Mouse (Mus musculus): ENCODE measurements around the gene Adprhl2. TPM values are rescaled to one million over a fixed set of nuclear protein-coding genes. Genes with fewer than 3 reads are reported as not detected.

The Adprhl2 gene
- polyA plus RNA-seq, 1 experiment from 2014 or later: 37.4 TPM

DNA sequence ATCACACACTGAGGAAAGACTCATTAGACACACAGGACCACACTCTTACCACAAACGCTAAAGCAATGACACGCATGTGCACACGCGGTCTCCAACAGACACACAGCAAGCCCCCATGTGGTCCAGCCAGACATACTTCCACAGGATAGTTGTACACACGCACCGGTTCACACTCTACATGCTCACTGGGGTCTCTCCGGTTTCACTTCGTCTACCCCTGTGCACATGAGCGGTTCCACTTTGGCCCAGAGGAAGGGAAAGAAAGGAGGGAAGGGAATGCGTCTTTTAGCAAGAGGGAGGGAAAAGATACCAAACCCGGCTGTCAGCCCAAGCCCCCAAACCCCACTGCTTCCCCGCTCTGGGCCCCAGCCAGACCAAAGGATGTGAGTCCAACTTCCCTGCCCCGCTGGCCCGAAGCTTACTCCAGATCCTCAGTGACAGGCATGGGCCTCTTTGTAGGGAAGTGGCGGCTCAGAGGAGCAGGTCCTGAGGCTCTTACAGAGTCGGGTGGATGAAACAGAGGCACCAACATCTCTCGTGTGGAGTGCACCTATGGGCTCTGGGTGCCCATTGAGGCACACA is 33.3 kb downstream of the Adprhl2 start:
- no peak for ATAC-seq (ENCODE audit: insufficient number of reproducible peaks, low FRiP score)
- Histone ChIP-seq H3K9ac (no peak overlapping the region), H3K27me3 (replicated peaks) (peaks cover 80% of the 10 kb centered on the region)

DNA sequence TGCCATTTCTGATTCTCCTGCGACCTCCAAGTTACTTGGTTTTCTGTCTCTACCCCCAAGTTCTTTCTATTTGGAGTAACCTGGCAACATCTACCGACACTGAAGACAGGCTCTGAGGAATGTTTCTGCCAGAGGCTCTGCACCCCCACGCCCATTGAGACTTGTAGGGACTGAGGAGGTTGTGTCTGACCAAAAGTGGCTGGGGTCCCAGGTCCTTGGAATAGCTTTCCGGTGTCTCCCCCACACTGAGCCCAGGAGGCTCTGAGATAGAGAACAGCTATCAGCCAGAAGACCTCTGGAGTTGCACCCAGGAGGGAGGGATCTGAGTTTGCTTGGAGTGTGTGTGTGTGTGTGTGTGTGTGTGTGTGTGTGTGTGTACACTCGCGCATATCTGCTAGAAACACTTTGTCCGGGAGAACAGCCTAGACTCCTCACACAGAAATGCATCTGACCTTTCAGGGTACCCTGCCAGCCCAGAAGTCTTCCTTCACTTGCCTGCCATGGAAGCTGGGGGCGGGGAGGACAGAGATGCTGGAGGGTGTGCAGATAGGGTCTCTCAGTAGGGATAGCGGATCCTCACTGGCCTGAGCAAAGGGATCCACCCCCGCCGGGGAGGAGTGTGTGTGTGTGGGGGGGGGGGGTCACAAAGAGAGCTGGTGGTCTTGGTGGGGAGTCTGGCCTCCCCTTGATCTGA is 34.1 kb downstream of the Adprhl2 start:
- Histone ChIP-seq H3K9ac (no peak overlapping the region), H3K36me3 (no peaks in the 10 kb centered on the region), H3K4me2 (peak overlapping the region; percentile 72), H3K27me3 (replicated peaks) (peaks cover 83% of the 10 kb centered on the region), H3K9me3 (replicated peaks) (peaks cover 6% of the 10 kb centered on the region), H3K4me3 (peak overlapping the region; percentile 45; the same call in 1 of the 2 replicates), H3K27ac (ENCODE audit: poor library complexity, severe bottlenecking) (no peak overlapping the region), H3K4me1 (replicated peaks) (peaks cover 24% of the 10 kb centered on the region)
- no peak for ATAC-seq (ENCODE audit: insufficient number of reproducible peaks, low FRiP score)
- WGBS: 27% methylated on average over 11 of the region's 11 CpGs

More for the DNA sequence above, 33.3 kb downstream of the Adprhl2 start:
- Histone ChIP-seq H3K4me2 (peak overlapping the region; percentile 72), H3K4me1 (replicated peaks) (peaks cover 24% of the 10 kb centered on the region), H3K27ac (ENCODE audit: poor library complexity, severe bottlenecking) (no peak overlapping the region), H3K9me3 (replicated peaks) (peaks cover 6% of the 10 kb centered on the region), H3K4me3 (0 out of 2 replicates have a peak overlapping the region, but pooled peaks have one; percentile 8), H3K36me3 (no peaks in the 10 kb centered on the region)
- WGBS: 27% methylated on average over 17 of the region's 17 CpGs

DNA sequence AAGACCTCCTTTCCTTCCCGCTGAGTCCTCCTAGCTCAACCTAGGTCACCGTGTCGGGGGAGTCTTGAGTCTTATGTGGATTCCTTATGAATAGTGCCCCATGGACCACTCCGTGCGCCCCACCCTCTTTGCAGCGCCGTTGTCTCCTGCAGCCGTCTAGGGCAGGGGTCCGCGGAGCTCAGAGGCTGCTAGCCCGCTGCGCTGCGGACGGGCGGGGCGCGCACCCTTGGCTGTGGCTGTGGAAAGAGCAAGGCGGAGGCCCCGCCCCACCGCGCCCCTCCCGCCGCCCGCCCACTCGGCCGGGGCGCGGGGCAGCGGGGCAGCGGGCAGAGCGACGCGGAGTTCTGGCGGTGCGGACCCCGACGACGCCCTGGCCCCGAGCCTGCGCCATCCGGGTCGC is 35.0 kb downstream of the Adprhl2 start, which contains the start of gene Col8a2:
TSS of gene Col8a2 (plus strand) at position 302 of the 400 bp plus-strand sequence.
- peak; percentile 71 for ATAC-seq (ENCODE audit: insufficient number of reproducible peaks, low FRiP score)
- H3K27me3 ChIP-seq (replicated peaks): peaks cover 84% of the 10 kb centered on the region
- peak within 1 kb of the TSS; percentile 60 for H3K9ac ChIP-seq
- H3K4me1 ChIP-seq (replicated peaks): peaks cover 24% of the 10 kb centered on the region
- H3K4me3 ChIP-seq: peak within 1 kb of the TSS; percentile 45
- H3K4me2 ChIP-seq: peak within 1 kb of the TSS; percentile 72
- no peaks in the 10 kb centered on the region for H3K36me3 ChIP-seq
- no peak within 1 kb of the TSS for H3K27ac ChIP-seq (ENCODE audit: poor library complexity, severe bottlenecking)
- WGBS: 2% methylated on average over 26 of the region's 42 CpGs
- H3K9me3 ChIP-seq (replicated peaks): peaks cover 6% of the 10 kb centered on the region

DNA sequence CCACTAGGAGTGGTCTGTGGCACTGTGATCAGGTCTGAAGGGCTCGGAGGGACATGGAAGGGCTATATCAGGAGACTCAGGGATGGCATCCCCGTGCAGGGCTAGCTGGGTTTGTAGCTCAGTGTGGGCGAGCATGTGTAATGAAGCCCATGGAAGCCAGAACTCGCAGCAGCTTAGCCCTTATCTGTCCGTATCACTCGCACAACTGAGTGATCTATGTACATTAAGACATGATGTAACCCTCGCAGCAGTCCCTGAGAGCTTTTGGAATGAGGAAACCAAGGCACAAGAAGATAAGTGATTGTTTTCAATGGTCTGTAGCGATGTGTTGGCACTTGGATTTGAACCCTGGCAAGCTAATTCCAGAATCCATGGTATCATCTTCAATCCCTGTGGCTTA is 37.9 kb downstream of the Adprhl2 start:
- ATAC-seq (ENCODE audit: insufficient number of reproducible peaks, low FRiP score): no peak
- Histone ChIP-seq H3K9me3 (replicated peaks) (peaks cover 6% of the 10 kb centered on the region), H3K27ac (ENCODE audit: poor library complexity, severe bottlenecking) (no peak overlapping the region), H3K4me1 (replicated peaks) (peaks cover 19% of the 10 kb centered on the region), H3K9ac (no peak overlapping the region), H3K4me2 (no peak overlapping the region), H3K27me3 (replicated peaks) (peaks cover 67% of the 10 kb centered on the region), H3K4me3 (no peak overlapping the region), H3K36me3 (no peaks in the 10 kb centered on the region)
- WGBS: 74% methylated on average over 8 of the region's 8 CpGs

DNA sequence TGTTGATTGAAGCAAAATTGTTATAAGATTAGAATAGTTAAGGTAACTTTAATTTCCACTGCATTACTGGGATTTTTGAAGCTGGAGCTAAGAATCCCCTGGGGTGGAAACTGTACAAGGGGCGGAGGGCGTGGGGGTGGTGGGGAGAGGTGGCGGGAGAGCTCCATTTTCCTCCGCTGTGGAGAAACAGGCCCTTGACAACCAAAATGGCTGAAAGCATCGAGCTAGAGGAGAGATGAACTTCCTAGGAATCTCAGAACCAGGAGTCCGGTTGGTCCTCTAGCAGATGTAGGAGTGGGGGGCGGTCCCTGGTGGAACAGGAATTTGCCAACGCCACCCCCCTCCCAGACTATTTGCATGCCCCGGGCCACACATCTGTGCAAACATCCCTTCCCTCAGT is 39.8 kb downstream of the Adprhl2 start:
- Histone ChIP-seq H3K27me3 (replicated peaks) (peaks cover 48% of the 10 kb centered on the region), H3K4me2 (no peak overlapping the region), H3K4me3 (no peak overlapping the region), H3K4me1 (replicated peaks) (peaks cover 6% of the 10 kb centered on the region), H3K36me3 (no peaks in the 10 kb centered on the region), H3K9ac (no peak overlapping the region), H3K9me3 (replicated peaks) (peaks cover 6% of the 10 kb centered on the region), H3K27ac (ENCODE audit: poor library complexity, severe bottlenecking) (no peak overlapping the region)
- WGBS: 63% methylated on average over 9 of the region's 9 CpGs
- ATAC-seq (ENCODE audit: insufficient number of reproducible peaks, low FRiP score): no peak

DNA sequence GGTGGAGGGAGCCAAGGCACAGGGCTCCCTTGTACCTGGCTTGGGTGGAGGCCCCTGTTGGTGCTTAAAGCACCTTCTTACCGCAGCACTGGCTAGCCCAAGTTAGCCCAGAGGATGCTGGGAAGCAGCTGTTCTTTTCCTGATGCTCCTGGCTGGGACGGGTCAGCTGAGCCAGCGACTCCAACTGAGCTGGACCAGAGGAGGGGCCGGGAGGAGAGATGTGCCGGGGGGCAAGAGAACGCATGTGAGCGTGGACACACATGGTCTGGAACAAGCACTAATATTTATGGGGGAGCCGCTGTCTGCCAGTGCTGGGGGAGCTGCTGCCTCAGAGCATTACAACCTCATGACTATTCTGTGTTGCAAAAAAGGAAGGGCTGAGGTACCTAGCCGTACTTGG is 42.5 kb downstream of the Adprhl2 start:
- Histone ChIP-seq H3K9me3 (replicated peaks) (no peaks in the 10 kb centered on the region), H3K27me3 (replicated peaks) (peaks cover 24% of the 10 kb centered on the region), H3K4me2 (no peak overlapping the region), H3K9ac (no peak overlapping the region), H3K36me3 (peaks cover 16% of the 10 kb centered on the region), H3K4me3 (no peak overlapping the region), H3K4me1 (replicated peaks) (no peaks in the 10 kb centered on the region; the same call in none of the 2 replicates), H3K27ac (ENCODE audit: poor library complexity, severe bottlenecking) (no peak overlapping the region)
- ATAC-seq (ENCODE audit: insufficient number of reproducible peaks, low FRiP score): no peak
- WGBS: 66% methylated on average over 9 of the region's 9 CpGs

DNA sequence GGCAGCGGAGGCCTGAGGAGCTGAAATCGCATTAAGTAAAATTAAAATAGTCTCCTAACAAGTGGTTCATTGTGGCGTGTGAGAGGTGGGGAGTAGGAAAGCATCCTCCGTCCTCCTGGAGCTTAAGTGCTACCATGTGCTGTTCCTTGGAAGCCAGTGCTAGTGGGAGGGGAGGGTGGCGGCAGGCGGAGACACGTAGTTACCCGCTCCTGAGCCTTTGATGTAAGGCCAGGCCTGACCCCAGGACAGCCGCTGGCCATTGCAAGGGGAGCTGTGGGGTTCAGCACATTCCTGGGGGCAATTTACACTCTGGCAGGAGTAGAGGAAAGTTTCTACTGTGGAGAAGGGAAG is 43.0 kb downstream of the Adprhl2 start:
- WGBS: 34% methylated on average over 9 of the region's 9 CpGs
- Histone ChIP-seq H3K4me3 (no peak overlapping the region), H3K4me1 (replicated peaks) (no peaks in the 10 kb centered on the region; the same call in none of the 2 replicates), H3K9ac (no peak overlapping the region), H3K9me3 (replicated peaks) (no peaks in the 10 kb centered on the region), H3K36me3 (peaks cover 20% of the 10 kb centered on the region), H3K27me3 (replicated peaks) (peaks cover 20% of the 10 kb centered on the region), H3K4me2 (peak overlapping the region; percentile 59; the same call in 1 of the 2 replicates), H3K27ac (ENCODE audit: poor library complexity, severe bottlenecking) (no peak overlapping the region)
- no peak for ATAC-seq (ENCODE audit: insufficient number of reproducible peaks, low FRiP score)

DNA sequence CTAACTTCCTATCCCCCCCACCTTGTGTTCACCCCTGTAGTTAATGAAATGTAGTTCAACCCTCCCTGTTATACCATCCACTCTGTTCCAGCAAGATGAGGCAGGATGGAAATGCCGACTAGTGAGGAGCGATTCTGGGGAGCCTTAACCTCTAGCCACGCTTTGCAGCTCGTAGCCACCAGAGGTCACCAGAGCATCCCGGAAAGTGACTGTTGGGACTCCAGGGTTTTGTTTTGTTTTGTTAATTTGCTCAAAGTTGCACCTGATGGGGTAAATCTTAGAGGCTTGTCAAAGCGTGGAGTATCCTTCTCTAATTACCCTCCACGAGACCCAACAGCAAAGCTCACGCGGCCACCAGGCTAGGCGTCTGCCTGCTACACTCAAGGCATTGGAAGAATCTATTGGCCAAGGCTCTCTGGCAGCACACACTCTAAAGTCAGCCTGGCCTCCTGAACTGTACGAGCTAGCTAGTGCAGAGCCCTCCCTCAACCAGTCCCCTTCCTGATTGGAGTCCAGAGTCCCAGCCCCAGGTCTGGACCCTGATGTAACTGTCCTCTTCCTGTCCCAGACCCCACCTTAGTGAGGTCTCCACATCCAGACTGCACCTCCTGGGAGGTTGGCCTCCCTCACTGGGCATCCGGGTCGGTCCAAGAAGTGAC is 43.5 kb downstream of the Adprhl2 start:
- peak overlapping the region; percentile 23; the same call in 1 of the 2 replicates for H3K4me3 ChIP-seq
- WGBS: 6% methylated on average over 13 of the region's 13 CpGs
- no peak overlapping the region for H3K27ac ChIP-seq (ENCODE audit: poor library complexity, severe bottlenecking)
- peaks cover 25% of the 10 kb centered on the region for H3K36me3 ChIP-seq
- H3K4me2 ChIP-seq: peak overlapping the region; percentile 59
- H3K27me3 ChIP-seq (replicated peaks): peaks cover 15% of the 10 kb centered on the region
- no peaks in the 10 kb centered on the region; the same call in none of the 2 replicates for H3K4me1 ChIP-seq (replicated peaks)
- ATAC-seq (ENCODE audit: insufficient number of reproducible peaks, low FRiP score): no peak
- no peak overlapping the region for H3K9ac ChIP-seq
- no peaks in the 10 kb centered on the region for H3K9me3 ChIP-seq (replicated peaks)

DNA sequence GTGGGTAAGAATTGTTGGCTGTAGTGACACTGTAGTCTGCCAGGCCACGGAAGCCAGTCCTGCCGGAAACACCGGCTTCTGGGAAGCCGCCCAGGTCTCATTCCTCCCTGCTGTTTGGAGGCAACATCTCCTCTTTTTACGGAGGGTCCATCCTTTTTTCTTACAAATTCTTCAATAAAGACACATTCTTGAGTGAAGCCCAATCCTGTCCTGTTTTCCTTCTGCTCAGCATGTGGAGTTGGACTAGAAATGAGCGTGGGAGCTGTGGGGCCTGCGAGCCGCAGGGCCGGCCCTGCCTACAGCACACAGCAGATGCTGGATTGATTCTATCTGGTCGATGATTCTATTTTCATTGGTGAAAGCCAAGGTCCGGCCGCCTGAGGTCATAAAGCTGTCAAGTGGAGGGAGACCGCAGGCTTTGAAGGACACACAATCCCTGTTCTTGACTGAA is 45.8 kb downstream of the Adprhl2 start:
- Histone ChIP-seq H3K4me1 (replicated peaks) (no peaks in the 10 kb centered on the region; the same call in none of the 2 replicates), H3K4me3 (no peak overlapping the region), H3K9me3 (replicated peaks) (no peaks in the 10 kb centered on the region), H3K27ac (ENCODE audit: poor library complexity, severe bottlenecking) (no peak overlapping the region), H3K9ac (no peak overlapping the region), H3K4me2 (no peak overlapping the region), H3K36me3 (peaks cover 35% of the 10 kb centered on the region), H3K27me3 (replicated peaks) (peaks cover 5% of the 10 kb centered on the region; the same call in 1 of the 2 replicates)
- ATAC-seq (ENCODE audit: insufficient number of reproducible peaks, low FRiP score): no peak
- WGBS: 89% methylated on average over 13 of the region's 13 CpGs

DNA sequence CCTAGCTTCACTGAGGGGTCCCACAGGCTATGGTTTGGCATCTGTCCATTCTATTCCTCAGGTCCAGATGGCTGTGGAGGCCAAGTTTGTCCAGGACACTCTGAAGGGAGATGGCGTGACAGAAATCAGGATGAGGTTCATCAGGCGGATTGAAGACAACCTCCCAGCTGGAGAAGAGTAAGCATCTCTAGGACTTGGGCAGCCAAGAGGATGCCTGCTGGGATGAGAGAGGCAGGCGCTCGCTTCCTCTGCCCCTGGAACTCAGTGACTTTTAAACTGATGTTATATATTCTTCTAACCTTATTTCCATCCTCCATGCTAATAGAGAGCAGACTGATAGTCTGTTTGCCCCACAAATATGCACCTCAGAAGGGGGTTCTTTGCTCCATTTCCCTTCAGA is 46.4 kb downstream of the Adprhl2 start:
- 0 out of 2 replicates have a peak, but pooled peaks cover 3% of the 10 kb centered on the region for H3K27me3 ChIP-seq (replicated peaks)
- peaks cover 35% of the 10 kb centered on the region for H3K36me3 ChIP-seq
- H3K9ac ChIP-seq: no peak overlapping the region
- no peak overlapping the region for H3K27ac ChIP-seq (ENCODE audit: poor library complexity, severe bottlenecking)
- ATAC-seq (ENCODE audit: insufficient number of reproducible peaks, low FRiP score): no peak
- H3K4me2 ChIP-seq: no peak overlapping the region
- no peaks in the 10 kb centered on the region for H3K9me3 ChIP-seq (replicated peaks)
- WGBS: 85% methylated on average over 4 of the region's 4 CpGs
- H3K4me3 ChIP-seq: no peak overlapping the region
- H3K4me1 ChIP-seq (replicated peaks): no peaks in the 10 kb centered on the region; the same call in none of the 2 replicates

DNA sequence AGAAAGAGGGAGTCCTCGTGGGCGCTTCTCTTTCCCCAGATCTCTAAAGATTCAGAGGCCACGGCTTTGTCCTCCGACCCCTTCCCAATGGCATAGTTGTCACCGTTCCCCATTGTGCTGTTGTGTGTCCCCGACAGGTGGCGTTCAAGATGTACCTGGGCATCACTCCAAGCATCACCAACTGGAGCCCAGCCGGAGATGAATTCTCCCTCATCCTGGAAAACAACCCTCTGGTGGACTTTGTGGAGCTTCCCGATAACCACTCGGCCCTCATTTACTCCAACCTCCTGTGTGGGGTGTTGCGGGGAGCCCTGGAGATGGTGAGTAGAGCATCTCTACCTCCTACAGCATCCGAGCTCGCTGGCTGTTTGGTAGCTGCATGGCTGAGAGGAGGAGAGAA is 47.8 kb downstream of the Adprhl2 start:
- WGBS: 73% methylated on average over 13 of the region's 13 CpGs
- Histone ChIP-seq H3K9ac (no peak overlapping the region), H3K9me3 (replicated peaks) (no peaks in the 10 kb centered on the region), H3K4me3 (no peak overlapping the region), H3K36me3 (peaks cover 35% of the 10 kb centered on the region), H3K27ac (ENCODE audit: poor library complexity, severe bottlenecking) (no peak overlapping the region), H3K4me2 (no peak overlapping the region), H3K27me3 (replicated peaks) (no peaks in the 10 kb centered on the region), H3K4me1 (replicated peaks) (no peaks in the 10 kb centered on the region; the same call in none of the 2 replicates)
- no peak for ATAC-seq (ENCODE audit: insufficient number of reproducible peaks, low FRiP score)

Measured in heart, embryonic 12.5 days (tissue).